Mouse (Mus musculus): ENCODE results near the gene Tom1l2.

Tom1l2 gene

DNA sequence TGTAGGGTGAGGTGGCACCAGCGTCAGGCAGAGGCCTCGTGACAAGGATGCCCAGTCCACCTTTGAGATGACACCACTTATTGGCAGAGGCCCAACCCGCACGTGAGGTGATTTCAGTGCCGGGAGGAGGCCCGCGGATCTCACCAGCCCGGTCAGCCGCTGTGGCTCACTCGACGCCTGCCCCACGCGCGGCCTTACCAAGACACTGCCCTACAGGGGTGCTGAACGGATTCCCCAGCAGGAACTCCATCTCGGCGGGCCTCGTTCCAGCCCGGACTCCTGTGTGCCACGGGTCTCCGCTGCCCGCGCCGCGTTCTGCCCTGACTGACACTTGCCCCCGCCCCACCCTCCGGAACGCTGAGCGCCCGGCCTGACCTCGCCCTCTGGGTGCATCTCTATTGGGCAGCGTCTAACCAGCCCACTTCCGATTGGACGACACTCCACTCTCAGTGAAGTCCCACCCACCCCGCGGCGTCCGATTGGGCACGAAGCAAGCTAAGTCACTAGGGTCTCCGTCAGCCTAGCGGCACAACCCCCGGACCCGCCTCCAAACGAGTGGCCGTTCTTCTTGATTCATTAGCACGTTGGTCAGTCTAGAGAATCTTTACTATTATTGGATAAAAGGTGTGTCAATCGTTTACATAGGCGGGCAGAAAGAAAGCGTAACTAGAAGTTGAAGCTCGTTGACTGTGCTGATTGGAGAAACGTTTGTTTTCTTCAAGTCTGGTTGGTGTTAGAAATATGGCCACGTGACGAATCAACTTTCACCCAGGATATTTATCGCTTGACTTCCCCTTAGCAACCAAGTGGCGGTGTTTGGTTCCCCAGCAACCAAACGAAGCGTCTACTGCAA, at the start of gene Tom1l2, which contains the start of gene Drc3:
TSS of gene Tom1l2 (minus strand) at position 347 of the 853 bp plus-strand sequence.
TSS of gene Drc3 (plus strand) at position 771 of the 853 bp plus-strand sequence.
- DNase-seq: peak; percentile 98

DNA sequence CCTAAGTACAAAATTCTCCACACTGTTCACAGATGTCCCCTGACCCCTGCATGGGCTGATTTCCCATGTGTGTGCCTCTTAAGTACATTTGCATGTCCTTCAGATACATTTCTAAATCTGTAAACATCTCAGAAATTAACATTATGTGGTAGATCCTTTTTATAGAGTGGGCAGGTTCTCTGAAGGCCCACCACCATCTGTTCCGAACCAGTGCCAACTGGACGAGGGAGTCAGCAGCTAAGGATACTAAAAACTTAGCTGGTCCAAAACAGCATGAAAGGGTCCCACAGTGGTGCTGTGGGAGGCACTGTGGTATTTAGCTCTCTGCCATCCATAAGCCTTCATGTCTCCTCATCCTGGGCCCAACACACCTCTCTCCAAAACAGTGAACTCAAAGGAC, 44.5 kb upstream of the Tom1l2 start:
- no peak for DNase-seq

GRCm38 (mm10) chr11:60396546-60396945, 43.8 kb upstream of the Tom1l2 start:
- no peak for DNase-seq

DNA sequence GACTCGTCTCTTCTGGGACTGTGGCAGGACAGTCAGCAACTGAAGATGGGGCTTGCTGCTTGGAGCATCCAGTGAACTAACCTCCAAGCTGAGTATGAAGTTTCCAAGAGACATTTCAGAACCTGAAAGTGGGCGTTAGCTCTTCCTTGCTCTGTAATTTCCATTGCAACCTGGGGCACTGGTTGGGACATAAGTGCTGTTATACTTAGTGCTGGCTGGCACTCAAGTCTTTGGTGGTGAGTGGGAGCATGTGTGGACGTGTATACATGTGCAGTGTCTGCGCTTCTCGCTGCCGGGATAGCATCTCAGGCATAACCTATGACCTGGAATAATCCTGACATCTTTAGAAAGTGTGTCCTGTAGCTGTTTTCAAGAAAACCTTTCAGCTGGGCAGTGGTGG, 38.6 kb upstream of the Tom1l2 start:
- no peak for DNase-seq

GRCm38 (mm10) chr11:60387944-60388343, 35.2 kb upstream of the Tom1l2 start:
- no peak for DNase-seq

- DNase-seq: no peak
These were observed 33.2 kb upstream of the Tom1l2 start for GRCm38 (mm10) chr11:60385946-60386345.

- no peak for DNase-seq
These were observed 32.2 kb upstream of the Tom1l2 start for GRCm38 (mm10) chr11:60384762-60385421.

DNA sequence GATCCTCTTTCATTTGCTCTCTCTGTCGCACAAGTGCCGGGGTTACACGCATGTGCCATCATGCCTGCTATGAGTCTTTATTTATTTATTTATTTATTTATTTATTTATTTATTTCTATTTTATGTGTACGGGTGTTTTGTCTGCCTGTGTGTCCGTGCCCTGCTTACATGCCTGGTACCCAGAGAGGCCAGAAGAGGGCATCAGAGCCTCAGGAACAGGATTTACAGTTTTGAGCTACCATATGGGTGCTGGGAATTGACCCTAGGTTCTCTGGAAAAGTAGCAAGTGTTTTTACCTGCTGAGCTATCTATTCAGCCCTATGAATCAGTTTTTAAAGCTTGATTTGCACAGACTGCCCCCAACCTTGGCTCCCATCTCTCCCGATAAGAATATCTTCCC, 30.8 kb upstream of the Tom1l2 start:
- DNase-seq: no peak

DNA sequence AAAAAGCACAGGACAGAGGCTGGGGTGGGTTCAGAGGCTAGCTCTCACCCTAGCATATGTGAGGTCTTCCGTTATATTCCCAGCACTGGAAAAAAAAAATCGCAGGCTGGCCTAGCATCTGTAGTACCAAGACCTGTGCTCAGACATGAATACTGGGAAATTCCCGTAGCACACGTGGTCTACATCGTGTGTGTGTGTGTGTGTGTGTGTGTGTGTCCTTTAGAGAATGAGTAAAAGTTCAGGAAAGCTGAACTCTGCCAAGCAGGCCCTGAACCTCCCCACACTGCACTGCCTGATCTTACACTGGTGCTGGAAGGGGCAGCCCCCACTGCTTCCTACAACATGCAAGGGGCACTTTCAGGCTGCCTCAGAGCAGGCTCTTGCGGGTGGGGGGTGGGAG, 21.8 kb upstream of the Tom1l2 start:
- DNase-seq: no peak

DNA sequence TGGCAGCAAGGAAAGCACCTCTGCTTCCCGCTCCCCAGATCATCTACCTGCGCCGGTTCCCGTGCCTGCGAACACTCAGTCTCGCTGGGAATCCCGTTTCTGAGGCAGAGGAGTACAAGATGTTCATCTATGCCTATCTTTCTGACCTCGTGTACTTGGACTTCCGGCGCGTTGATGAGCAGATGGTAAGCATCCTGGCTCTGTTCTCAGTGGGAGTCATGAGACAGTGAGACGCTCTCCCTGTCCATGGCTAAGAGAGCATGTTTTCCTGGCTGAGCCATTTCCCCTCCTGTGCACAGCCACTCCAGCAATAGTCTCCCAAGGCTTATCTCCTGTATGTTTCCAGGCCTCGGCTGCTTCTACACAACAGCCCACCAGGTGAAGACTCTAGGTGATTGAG, 17.7 kb upstream of the Tom1l2 start:
- no peak for DNase-seq

DNA sequence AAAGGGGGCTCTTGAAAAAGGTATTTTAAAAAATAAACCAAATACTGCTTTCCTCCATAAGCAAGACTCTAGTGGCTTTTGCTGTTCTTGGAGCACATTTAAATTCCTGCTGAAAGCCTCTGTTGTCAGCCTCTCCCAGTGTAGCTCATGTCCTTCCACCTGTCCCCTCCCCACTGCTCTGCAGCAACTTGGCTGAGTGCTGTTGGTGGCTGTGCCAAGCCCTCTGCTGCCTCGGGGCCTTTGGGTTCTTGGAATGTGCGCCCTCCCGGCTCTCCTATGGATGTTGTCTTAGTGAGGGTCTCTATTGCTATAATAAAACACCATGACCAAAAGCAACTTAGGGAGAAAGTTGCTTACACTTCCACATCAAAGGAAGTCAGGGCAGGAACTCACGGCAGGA, 16.7 kb upstream of the Tom1l2 start:
- DNase-seq: no peak

DNA sequence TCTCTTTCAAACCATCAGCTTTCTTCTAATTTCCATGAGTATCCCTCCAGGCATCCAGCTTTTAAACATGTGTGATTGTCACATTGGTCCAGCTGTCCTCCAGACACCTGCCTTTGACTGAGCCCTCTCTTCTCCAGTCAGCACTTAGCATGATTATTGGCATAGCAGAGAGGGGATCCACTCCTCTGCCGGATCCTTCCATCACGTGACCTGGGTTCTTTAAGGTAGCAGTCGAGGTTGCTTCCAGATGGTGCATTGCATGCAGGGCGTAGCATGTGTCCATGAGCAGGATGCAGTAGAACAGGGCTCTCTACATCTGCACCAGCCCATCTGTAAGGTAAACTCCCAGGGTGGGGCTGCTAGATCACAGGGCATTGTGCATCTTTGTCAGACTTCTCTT, 16.2 kb upstream of the Tom1l2 start:
- no peak for DNase-seq

DNA sequence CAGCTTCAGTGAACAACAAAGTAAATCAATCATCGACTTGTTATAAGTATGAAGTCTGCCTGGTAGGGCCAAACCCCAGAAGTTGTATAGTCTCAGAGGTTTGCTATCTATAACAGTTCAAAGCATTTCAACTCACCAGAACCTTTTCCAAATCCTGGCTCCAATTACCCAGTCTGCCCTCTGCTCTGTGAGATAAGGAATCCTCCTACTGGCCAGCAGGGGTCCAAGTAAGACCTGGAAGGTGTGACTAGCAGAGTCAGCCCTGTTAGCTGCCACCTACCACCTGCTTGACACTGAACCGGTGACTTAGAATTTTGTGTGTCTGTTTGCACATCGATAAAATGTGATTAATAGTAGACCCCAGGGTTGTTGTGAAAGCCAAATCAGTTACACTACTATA, 14.6 kb upstream of the Tom1l2 start:
- DNase-seq: no peak

DNA sequence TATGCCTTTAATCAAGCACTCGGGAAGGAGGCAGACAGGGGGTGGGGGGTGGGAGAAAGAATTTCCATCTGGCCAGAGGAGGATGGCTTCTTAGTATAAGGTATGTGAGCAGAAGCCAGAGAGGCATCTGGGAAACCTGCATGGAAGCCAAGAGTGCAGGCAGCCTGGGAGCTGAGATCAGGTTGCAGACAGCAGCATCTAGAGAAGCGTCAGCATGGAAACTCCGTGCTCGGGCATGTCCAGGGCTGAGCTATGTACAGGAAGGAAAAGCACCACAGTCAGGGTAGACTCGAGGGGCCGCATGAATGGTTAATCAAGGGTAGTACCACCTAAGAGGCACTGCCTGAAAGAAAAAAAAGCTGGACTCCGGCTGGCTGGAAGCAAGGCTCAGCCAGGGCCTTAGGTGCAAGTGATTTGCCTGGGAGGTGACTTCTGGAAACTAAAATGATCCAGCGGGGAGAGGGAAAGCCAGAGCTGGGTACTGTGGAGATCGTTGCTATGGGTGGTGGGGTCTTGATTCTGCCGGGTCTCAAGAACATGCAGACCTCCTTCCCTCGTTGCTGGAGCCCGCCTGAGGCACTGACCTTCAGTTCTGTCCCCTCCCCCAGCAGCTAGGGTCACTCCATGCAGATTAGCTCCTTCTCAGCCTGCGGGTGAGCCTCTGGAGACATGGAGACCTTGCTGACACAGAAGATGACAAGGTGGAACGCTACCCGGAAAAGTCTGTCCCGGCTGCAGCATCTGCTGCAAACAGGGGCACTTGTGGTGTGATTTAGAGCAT, 13.7 kb upstream of the Tom1l2 start:
- no peak for DNase-seq

- no peak for DNase-seq
These were observed 8.0 kb upstream of the Tom1l2 start for GRCm38 (mm10) chr11:60360631-60361201.

DNA sequence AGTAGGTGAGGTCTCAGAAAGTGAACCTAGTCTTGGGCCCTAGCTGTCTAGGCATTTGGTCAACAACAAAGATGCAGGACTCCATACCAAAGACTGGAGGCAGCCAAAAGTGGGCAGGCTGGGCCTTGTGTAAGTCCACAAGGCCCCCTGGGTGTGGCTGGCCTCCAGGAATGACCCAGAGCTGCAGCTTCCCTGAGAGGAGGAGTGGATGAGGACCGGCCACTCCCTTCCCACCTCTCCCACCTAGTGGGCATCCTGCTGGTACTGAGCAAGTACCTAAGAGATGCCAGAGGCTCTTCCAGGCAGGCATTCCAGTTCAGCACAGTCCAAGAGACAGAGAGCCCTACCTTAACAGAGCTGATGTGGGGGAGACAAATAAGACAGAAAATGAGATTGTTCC, 7.2 kb upstream of the Tom1l2 start:
- DNase-seq: no peak

GRCm38 (mm10) chr11:60359138-60359537, 6.4 kb upstream of the Tom1l2 start:
- no peak for DNase-seq

DNA sequence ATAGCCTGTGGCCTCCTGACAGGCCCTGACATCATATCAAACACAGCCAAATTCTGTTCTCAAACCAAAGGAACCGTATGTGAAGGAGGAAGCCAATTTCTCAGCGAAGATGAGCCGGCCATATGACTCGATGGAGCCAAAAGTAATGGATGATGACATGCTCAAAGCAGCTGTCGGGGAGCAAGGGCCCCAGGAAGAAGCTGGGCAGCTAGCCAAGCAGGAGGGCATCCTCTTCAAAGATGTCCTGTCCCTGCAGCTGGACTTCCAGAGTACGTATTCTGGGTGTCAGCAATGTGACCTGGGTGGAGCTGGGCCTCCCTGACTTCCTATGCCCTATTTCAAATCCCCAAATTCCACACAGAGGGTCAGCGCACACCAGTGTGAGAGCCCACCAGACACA, 5.8 kb upstream of the Tom1l2 start:
- DNase-seq: no peak

GRCm38 (mm10) chr11:60357116-60357515, 4.4 kb upstream of the Tom1l2 start:
- DNase-seq: no peak

- DNase-seq: no peak
These were observed 3.2 kb upstream of the Tom1l2 start for GRCm38 (mm10) chr11:60355952-60356351.

DNA sequence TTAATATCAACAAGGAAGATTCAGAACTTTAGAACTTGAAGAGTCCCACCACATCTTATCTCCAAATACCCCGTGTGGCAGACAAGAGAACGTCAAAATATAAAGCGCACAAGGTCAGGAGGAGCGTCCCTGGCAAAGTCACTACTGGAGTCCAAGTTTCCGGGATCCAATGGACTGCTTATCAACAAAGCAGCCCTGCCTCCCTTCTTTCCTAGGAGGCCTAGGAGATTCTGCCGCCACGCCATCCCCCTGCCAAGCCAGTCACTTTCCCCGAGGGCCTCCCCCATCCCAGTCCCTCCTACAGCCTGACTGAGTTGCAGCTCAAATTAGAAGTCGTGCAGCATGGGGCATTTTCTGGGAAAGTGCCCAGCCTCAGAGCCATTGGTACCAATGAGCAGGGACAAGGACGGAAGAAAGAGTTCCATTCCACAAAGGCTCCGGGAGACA, 757 bp downstream of the Tom1l2 start:
- peak; percentile 15 for DNase-seq

DNA sequence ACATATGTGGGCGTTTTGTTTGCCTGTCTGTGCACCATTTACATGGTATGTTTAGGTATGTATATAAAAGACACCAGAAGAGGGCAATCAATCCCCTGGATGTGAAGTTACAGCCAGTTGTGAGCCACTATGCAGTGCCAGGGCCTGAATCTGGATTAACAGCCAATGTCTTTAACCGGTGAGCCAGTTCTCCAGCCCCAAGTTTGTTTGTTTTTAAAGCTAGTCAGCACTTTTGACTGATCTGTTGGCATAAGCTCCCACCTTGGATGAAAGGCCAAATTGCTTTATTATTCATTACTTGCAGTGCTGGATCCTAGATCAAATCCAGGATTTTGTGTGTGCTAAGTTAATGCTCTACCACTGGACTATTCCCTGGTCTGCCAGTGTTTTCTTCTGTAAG, 1.3 kb downstream of the Tom1l2 start:
- DNase-seq: no peak

DNA sequence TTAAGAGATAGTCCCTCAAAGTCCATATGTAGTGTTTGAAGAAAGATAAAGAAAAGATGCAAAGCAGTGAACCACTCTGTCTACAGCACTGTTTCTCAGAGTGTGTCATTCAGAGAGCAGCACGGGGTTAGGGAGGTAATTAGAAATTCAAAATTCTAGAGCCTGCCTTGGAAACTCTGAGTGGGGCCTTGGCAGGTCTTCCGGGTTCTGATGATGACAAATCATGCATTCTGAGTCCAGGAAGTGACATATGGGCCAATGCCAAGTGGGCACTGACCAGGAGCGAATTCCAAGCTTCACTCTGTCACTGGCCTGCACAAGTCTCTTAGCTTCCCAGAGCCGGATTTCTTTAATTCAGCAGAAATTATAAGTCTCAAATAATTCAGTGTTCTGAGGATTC, 6.2 kb downstream of the Tom1l2 start:
- DNase-seq: no peak

Measured in thymus, postnatal 14 days (tissue).